Mouse (Mus musculus): ENCODE data around the gene Lrrc1. TPM values are rescaled to one million over a fixed set of nuclear protein-coding genes. Genes with fewer than 3 reads are reported as not detected.

Lrrc1 gene
- total RNA-seq, 2 experiments from 2014 or later, result 7.3 to 7.8 TPM

- no peak for DNase-seq (ENCODE audit: low spot score in 2 of 2)
Observed at GRCm38 (mm10) chr9:77502548-77503438, 41.9 kb downstream of the Lrrc1 start.

GRCm38 (mm10) chr9:77502171-77502547 lies 42.5 kb downstream of the Lrrc1 start:
- no peak for DNase-seq (ENCODE audit: low spot score in 2 of 2)

- DNase-seq (ENCODE audit: low spot score in 2 of 2), result no peak
Observed at GRCm38 (mm10) chr9:77499084-77499483, 45.6 kb downstream of the Lrrc1 start.

- DNase-seq (ENCODE audit: low spot score in 2 of 2), result no peak
Observed at GRCm38 (mm10) chr9:77498406-77498805, 46.3 kb downstream of the Lrrc1 start.

GRCm38 (mm10) chr9:77497173-77497572 lies 47.5 kb downstream of the Lrrc1 start:
- DNase-seq (ENCODE audit: low spot score in 2 of 2), result no peak

- peak in 1 of 2 experiments; percentile 36 for DNase-seq (ENCODE audit: low spot score in 2 of 2)
Observed at GRCm38 (mm10) chr9:77496540-77497062, 48.1 kb downstream of the Lrrc1 start.

GRCm38 (mm10) chr9:77494307-77494706 lies 50.4 kb downstream of the Lrrc1 start:
- no peak for DNase-seq (ENCODE audit: low spot score in 2 of 2)

- DNase-seq (ENCODE audit: low spot score in 2 of 2), result no peak
Observed at GRCm38 (mm10) chr9:77488611-77489010, 56.1 kb downstream of the Lrrc1 start.

- no peak for DNase-seq (ENCODE audit: low spot score in 2 of 2)
Observed at GRCm38 (mm10) chr9:77487427-77487826, 57.2 kb downstream of the Lrrc1 start.

- DNase-seq (ENCODE audit: low spot score in 2 of 2), result no peak
Observed at GRCm38 (mm10) chr9:77485915-77486314, 58.8 kb downstream of the Lrrc1 start.

- no peak for DNase-seq (ENCODE audit: low spot score in 2 of 2)
Observed at GRCm38 (mm10) chr9:77484751-77485150, 59.9 kb downstream of the Lrrc1 start.

- DNase-seq (ENCODE audit: low spot score in 2 of 2), result no peak
Observed at GRCm38 (mm10) chr9:77483559-77483958, 61.1 kb downstream of the Lrrc1 start.

GRCm38 (mm10) chr9:77482281-77482680 lies 62.4 kb downstream of the Lrrc1 start:
- no peak for DNase-seq (ENCODE audit: low spot score in 2 of 2)

GRCm38 (mm10) chr9:77481380-77481779 lies 63.3 kb downstream of the Lrrc1 start:
- DNase-seq (ENCODE audit: low spot score in 2 of 2), result no peak

- peak; percentile 37 to 51 for DNase-seq (ENCODE audit: low spot score in 2 of 2)
Observed at GRCm38 (mm10) chr9:77480574-77481319, 63.9 kb downstream of the Lrrc1 start.

- DNase-seq (ENCODE audit: low spot score in 2 of 2), result no peak
Observed at GRCm38 (mm10) chr9:77480001-77480400, 64.7 kb downstream of the Lrrc1 start.

GRCm38 (mm10) chr9:77478166-77478920 lies 66.3 kb downstream of the Lrrc1 start:
- no peak for DNase-seq (ENCODE audit: low spot score in 2 of 2)

GRCm38 (mm10) chr9:77474535-77474934 lies 70.1 kb downstream of the Lrrc1 start:
- no peak for DNase-seq (ENCODE audit: low spot score in 2 of 2)

GRCm38 (mm10) chr9:77472557-77472956 lies 72.1 kb downstream of the Lrrc1 start:
- no peak for DNase-seq (ENCODE audit: low spot score in 2 of 2)

- DNase-seq (ENCODE audit: low spot score in 2 of 2), result no peak
Observed at GRCm38 (mm10) chr9:77471646-77472220, 72.9 kb downstream of the Lrrc1 start.

Measured in layer of hippocampus, postnatal 14 days (tissue).